Mouse (Mus musculus) C2C12 (cell line): ENCODE data around the gene Mrc2. TPM values are rescaled to one million over a fixed set of nuclear protein-coding genes. Genes with fewer than 3 reads are reported as not detected.

Source experiments
- H3K27me3 ChIP-seq: one replicate; pipeline ENCODE4 v1.6.1; 2011; ENCODE audit not compliant: control insufficient read depth, insufficient read depth, insufficient read length
- H3K36me3 ChIP-seq: one replicate; pipeline ENCODE4 v1.6.1; 2011; ENCODE audit not compliant: control insufficient read depth, insufficient read depth
- H3K4me3 ChIP-seq: one replicate; pipeline ENCODE4 v1.5.1; 2011; ENCODE audit warnings: mild to moderate bottlenecking, control low read depth; ENCODE audit not compliant: poor library complexity, insufficient read depth, severe bottlenecking
- H3K79me2 ChIP-seq: one replicate; pipeline ENCODE4 v1.6.1; 2011; ENCODE audit not compliant: control insufficient read depth, insufficient read depth
- H3K79me3 ChIP-seq: one replicate; pipeline ENCODE4 v1.6.1; 2011; ENCODE audit warnings: low read depth, control low read depth
- H3ac ChIP-seq: one replicate; pipeline ENCODE3; 2011; ENCODE audit warnings: low read depth; ENCODE audit not compliant: control insufficient read depth, insufficient read length
- CEBPB ChIP-seq: IDR thresholded peaks from one replicate; pipeline ENCODE4 v1.6.1; 2011; ENCODE audit warnings: low read depth, mild to moderate bottlenecking, control low read depth, moderate library complexity
- CTCF ChIP-seq: IDR thresholded peaks from one replicate; pipeline ENCODE4 v1.5.1; 2011; ENCODE audit not compliant: control insufficient read depth, insufficient read depth, insufficient read length
- FOSL1 ChIP-seq: IDR thresholded peaks from one replicate; pipeline ENCODE4 v1.8.0; 2011; ENCODE audit warnings: mild to moderate bottlenecking, low read length; ENCODE audit not compliant: poor library complexity, insufficient read depth, severe bottlenecking
- MAX ChIP-seq: IDR thresholded peaks from one replicate; pipeline ENCODE4 v1.6.1; 2011; ENCODE audit warnings: mild to moderate bottlenecking, control low read depth
- MYOD1 ChIP-seq: IDR thresholded peaks from one replicate; pipeline ENCODE4 v1.6.1; 2011; ENCODE audit warnings: low read depth; ENCODE audit not compliant: control insufficient read depth, insufficient read length
- MYOG ChIP-seq: IDR thresholded peaks from one replicate; pipeline ENCODE4 v1.6.1; 2011; ENCODE audit not compliant: control insufficient read depth, insufficient read length; ENCODE audit errors: extremely low read depth
- USF1 ChIP-seq: IDR thresholded peaks from one replicate; pipeline ENCODE4 v1.6.1; 2011; ENCODE audit warnings: low read depth, mild to moderate bottlenecking, control low read depth, moderate library complexity
- polyA plus RNA-seq: library from polyadenylated mRNA; unstranded; fragments of >200 nt; fragmentation: generic; extraction: Trizol; gene quantifications from one replicate; pipeline ENCODE4 v1.2.1, GENCODE M21; 2012; ENCODE audit warnings: missing spikeins

Gene Mrc2
- polyA plus RNA-seq, 1 experiment: 28.7 TPM

DNA sequence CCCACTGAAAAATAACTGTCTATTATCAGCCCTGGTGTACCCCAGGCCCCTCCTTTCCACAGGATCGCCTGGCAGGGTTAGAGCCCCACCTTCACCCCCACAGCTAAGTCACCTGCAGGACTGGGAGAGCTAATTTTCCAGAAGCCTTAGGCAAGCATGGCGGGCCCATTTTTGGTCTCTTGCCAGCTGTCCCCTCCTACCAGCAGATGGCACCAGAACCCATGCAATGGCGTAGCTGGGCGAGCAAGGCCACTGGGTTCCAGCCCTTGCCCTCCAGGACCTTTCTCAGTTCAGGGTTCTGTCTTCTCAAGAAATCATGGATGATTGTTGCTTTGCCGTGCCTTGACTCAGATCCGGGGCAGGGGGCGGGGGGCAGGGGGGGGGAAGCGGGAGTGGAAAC lies 40.0 kb downstream of the Mrc2 start:
- no peak for TF ChIP-seq MAX
- TF ChIP-seq CTCF: peak; percentile 50
- Histone ChIP-seq H3K4me3 (no peak overlapping the region), H3K79me3 (no peaks in the 10 kb centered on the region), H3K36me3 (peaks cover 17% of the 10 kb centered on the region), H3ac (no peak overlapping the region), H3K79me2 (no peaks in the 10 kb centered on the region), H3K27me3 (no peaks in the 10 kb centered on the region)

DNA sequence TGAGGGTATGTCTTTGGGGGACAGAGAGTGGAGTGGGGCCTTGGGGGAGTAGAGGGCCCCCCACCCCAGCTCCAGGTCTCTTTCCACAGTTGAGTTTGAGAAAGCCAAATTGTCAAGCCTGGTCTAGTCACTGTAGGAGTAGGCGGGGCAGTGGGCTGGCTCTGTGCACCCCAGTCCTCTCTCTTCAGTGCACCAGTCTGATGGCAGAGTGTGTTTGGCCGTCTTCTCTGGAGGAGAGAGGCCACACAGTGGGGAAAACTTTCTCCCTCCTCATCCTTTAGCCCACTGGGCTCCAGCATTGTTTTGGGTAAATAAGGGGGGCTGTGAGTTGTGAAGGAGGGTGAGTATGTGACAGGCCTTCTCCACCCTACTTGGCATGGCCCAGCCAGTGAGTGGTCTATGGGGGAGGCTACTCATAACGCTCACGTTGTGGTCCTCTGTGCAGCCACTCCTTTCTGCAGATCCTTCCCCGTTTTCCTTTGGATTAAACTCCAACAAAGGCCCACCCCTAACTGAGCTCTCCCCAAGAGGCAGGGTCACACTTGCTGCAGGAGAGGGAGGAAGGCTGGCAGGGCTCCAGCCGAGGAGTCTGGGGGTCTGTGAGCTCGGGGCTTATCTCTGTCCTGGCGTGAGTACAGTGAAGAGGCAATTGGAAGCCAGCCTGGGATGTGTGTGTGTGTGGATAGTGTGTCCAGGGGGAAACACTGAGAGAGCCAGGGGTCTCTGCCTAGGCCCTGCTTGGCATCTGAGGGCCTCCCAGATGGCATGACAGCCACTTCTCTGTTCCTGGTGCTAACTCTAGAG lies 41.6 kb downstream of the Mrc2 start:
- no peaks in the 10 kb centered on the region for H3K79me2 ChIP-seq
- no peak overlapping the region for H3K4me3 ChIP-seq
- no peak overlapping the region for H3ac ChIP-seq
- no peaks in the 10 kb centered on the region for H3K27me3 ChIP-seq
- peaks cover 14% of the 10 kb centered on the region for H3K36me3 ChIP-seq
- H3K79me3 ChIP-seq: no peaks in the 10 kb centered on the region
- no peak for TF ChIP-seq MYOG
- TF ChIP-seq MAX: no peak
- TF ChIP-seq CEBPB: no peak
- no peak for TF ChIP-seq FOSL1
- no peak for TF ChIP-seq CTCF
- TF ChIP-seq MYOD1: no peak
- TF ChIP-seq USF1: no peak

DNA sequence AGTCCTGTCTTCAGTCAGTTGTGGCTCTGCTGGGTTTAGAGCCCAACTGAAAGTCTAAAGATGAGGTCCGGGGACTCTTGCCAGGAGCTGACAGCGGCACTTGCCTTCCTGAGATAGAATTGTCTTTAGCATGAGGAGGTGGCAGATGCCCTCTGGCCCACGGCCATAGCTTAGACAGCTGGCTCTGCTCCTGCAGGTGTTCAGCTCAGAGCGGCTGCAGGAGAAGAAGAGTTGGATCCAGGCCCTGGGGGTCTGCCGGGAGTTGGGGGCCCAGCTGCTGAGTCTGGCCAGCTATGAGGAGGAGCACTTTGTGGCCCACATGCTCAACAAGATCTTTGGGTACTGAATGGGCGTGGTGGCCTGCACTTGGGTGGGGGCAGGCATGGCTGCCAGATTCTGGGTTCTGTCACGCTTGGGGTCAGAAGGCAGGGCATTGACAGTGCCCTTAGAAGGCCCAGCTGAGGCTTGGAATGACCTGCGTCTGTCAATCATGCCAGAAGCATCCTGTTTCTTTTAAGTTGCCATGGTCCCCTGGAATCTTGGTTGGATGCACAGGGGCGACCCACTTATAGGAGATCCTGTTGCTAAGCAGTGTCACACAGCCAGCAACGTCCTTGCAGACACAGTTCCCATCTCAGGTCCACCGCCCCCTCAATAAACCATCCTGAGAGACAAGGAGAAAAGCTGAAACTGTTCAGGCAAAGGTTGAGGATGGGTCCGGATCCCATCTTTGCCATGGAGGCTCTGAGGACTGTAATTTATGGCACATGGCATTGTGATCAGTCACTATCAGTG lies 46.4 kb downstream of the Mrc2 start:
- peaks cover 38% of the 10 kb centered on the region for H3K36me3 ChIP-seq
- H3K79me2 ChIP-seq: no peaks in the 10 kb centered on the region
- no peak overlapping the region for H3K4me3 ChIP-seq
- no peak overlapping the region for H3ac ChIP-seq
- no peak for TF ChIP-seq CTCF
- no peak for TF ChIP-seq MYOD1
- TF ChIP-seq USF1: no peak
- TF ChIP-seq MAX: no peak
- no peak for TF ChIP-seq MYOG
- H3K79me3 ChIP-seq: no peaks in the 10 kb centered on the region
- no peaks in the 10 kb centered on the region for H3K27me3 ChIP-seq

DNA sequence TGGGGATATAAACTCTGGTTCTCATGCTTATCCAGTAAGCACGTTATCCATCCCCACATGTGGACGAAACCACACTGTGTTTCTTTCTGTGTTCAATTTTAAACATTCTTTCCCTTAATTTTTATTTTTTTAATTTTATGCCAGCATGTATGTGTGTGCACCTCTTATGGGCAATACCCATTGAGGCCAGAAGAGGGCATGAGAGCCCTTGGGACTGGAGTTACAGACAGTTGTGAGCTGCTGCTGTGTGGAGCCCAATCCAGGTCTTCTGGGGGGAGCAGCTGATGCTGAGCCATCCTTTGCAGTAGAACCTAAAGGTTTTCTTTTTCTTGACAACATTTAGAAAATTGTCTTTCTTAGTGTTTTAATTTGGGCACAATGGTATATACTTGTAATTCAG lies 52.8 kb downstream of the Mrc2 start:
- Histone ChIP-seq H3K27me3 (no peaks in the 10 kb centered on the region), H3ac (no peak overlapping the region), H3K79me3 (no peaks in the 10 kb centered on the region), H3K36me3 (peaks cover 43% of the 10 kb centered on the region), H3K4me3 (no peak overlapping the region), H3K79me2 (no peaks in the 10 kb centered on the region)
- TF ChIP-seq CTCF (peak; percentile 14), FOSL1 (no peak), MYOG (no peak)

DNA sequence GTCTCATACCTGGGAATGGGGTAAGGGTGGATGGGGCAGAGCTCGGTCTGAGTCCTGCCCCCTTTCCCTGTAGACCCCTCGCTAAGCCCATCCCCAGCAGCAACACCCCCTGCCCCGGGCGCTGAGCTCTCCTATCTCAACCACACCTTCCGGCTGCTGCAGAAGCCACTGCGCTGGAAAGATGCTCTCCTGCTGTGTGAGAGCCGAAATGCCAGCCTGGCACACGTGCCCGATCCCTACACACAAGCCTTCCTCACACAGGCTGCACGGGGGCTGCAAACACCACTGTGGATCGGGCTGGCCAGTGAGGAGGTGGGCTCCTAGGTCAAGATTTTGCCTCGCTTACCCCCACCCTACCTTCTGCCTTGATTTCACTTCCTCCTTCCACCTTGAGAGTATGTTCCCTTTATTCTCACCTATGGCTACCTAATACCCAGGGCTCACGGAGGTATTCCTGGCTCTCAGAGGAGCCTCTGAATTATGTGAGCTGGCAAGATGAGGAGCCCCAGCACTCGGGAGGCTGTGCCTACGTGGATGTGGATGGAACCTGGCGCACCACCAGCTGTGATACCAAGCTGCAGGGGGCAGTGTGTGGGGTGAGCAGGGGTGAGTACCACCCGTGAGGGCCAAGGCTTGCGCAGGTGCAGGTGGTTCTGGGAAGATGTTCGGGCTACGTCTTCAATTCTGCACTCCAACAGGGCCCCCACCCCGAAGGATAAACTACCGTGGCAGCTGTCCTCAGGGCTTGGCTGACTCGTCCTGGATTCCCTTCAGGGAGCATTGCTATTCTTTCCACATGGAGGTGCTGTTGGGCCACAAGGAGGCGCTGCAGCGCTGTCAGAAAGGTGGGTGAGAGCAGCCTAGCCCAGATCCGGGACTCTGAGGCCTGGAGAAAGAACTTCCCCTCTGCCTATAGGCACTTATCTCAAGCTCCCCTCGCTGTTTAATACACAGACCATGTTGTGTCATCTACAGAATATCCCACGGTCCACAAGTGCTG lies 55.0 kb downstream of the Mrc2 start:
- Histone ChIP-seq H3K36me3 (peaks cover 28% of the 10 kb centered on the region), H3K27me3 (no peaks in the 10 kb centered on the region), H3K4me3 (no peak overlapping the region), H3K79me2 (no peaks in the 10 kb centered on the region), H3K79me3 (no peaks in the 10 kb centered on the region), H3ac (no peak overlapping the region)
- TF ChIP-seq MYOD1 (no peak), CTCF (peak; percentile 75)

DNA sequence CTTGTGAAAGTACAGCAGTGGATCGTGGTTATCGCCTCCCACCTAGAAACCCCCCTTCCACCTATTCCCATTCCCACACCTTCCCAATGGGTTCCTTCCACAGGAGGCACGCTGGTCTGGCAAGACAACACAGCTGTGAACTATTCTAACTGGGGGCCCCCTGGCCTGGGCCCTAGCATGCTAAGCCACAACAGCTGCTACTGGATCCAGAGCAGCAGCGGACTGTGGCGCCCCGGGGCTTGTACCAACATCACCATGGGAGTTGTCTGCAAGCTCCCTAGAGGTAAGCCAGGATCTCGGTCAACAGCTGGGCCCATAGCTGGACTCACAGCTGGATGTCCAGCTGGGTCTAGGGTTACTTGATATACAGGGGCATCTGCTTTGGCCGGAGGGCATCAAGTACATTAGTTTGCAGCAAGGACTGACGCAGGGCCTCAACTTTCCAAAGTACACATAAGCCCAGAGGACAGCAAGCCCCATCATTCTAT lies 56.1 kb downstream of the Mrc2 start:
- Histone ChIP-seq H3K27me3 (no peaks in the 10 kb centered on the region), H3K79me2 (no peaks in the 10 kb centered on the region), H3K4me3 (no peak overlapping the region), H3K79me3 (no peaks in the 10 kb centered on the region), H3ac (no peak overlapping the region), H3K36me3 (peaks cover 25% of the 10 kb centered on the region)
- TF ChIP-seq MYOG: no peak
- TF ChIP-seq CEBPB: no peak
- TF ChIP-seq MAX: no peak
- no peak for TF ChIP-seq MYOD1
- no peak for TF ChIP-seq USF1
- no peak for TF ChIP-seq FOSL1
- TF ChIP-seq CTCF: no peak
